Mouse (Mus musculus) liver (tissue): ENCODE data around the gene Ltbp2.

Source experiments
- DNase-seq: peaks from one replicate; pipeline ENCODE4 v3.0.0-alpha.2; 2020; ENCODE audit warnings: mixed read lengths

Ltbp2 gene

DNA sequence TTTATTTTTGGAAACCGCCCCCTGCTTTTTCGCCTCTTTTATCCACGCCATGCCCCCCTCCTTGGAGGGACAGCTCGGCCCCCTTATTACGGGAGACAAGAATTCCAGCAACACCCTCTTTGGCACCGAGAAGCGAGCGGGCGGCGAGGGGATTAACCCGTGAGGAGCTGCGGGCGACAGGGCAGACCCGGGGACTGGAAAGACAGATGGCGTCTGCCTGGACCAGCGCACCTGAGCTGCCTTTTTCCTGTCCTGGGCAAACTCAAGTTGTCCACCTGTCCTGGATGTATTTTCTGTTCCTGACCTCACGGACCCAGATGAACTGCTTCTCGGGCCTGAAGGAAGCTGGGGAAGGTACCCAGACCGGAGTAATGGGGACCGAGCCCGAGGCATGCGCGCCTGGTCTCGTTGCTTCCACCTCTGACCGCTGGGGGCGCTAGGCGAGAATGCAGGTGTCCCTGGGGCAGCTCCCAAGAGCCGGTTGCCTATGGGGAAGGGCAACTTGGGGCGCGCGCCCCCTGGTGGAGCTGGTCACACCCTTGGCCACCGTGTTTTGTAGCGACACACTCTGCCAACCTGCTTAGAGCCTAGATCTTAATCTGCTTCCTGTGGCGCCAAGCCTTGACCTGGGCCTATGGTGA is at the start of gene Ltbp2:
Gene Ltbp2, minus strand, starts transcription at position 52 of the 641 bp plus-strand sequence.
- peak; percentile 92 for DNase-seq

DNA sequence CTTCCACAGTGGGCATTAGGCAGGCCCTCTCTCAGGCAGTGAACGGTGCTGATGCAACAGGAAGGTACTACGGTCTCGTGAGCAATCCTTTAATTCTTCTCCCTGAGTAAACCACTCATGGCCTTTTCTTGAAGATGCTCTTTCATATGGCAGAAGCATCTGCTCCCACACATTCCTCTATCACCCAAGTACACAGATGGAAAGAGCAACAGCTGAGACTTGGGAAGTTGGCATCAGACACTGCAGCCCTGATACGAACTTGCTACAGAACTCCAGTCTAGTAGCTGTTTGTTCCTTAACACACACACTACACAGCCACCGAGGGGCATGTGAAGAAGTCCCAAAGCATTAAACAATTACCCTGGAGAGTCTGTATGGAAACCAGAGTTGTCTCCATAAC is 48.0 kb upstream of the Ltbp2 start:
- DNase-seq: no peak

DNA sequence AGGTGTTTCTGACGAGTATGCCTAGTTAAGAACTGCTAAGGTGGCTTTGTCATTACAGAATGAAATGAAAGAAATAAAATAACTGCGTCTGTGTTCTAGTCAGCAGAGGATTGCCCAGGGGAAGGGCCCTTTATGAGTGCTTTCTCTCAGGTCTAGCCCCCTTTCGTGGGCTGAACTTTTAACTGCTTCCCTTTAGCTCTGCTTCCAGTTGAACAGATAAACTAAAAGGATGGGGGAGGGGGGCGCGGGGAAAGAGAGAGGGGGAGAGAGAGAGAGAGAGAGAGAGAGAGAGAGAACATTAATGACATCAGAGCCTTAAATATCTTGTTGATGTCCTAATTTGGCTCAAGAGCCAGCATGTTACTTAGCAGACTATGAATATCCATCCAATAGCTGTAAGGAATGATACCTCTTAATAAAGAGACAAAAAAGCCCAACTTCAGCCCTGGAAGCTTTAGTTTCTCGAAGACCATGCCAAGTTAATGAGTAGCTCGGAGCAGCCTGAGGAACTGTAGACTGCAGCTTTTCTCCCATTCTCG is 45.6 kb upstream of the Ltbp2 start:
- no peak for DNase-seq

- no peak for DNase-seq
These were observed 42.5 kb upstream of the Ltbp2 start for GRCm38 (mm10) chr12:84918809-84919208.

DNA sequence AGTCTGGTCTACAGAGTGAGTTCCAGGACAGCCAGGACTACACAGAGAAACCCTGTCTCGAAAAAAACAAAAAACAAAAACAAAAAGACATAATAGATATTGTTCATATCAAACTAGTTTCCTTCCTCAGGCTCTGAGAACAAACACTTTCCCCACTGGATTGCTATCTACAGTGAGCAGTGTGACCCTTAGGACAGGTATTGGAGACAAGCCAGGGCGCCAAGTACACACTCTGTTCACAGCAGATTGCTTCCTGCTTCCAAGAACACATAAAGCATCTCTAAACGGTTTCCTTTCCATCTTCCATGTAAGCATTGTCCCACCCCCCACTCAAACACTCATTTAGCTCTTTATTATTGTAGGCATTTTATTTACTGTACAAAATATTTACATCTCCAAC is 41.5 kb upstream of the Ltbp2 start:
- no peak for DNase-seq

DNA sequence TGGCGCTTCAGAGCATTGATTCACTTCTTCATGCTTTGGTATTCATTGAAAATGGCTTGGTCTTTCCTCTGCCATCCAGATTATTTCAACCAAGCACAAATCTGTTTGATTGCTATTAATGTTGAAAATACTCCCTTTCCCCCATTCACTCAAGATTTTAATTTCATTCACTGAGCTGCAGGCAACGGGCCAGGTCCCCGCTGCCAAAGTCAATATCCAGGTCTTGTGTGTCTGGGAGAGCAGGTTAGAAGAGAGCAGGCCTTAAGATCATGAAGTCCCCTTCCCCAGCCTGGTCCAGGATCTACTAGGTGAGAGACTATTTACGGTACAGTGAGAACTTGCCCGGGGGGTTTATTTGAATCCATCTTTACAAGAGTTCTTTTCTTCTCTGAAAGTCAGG is 38.6 kb upstream of the Ltbp2 start:
- no peak for DNase-seq

DNA sequence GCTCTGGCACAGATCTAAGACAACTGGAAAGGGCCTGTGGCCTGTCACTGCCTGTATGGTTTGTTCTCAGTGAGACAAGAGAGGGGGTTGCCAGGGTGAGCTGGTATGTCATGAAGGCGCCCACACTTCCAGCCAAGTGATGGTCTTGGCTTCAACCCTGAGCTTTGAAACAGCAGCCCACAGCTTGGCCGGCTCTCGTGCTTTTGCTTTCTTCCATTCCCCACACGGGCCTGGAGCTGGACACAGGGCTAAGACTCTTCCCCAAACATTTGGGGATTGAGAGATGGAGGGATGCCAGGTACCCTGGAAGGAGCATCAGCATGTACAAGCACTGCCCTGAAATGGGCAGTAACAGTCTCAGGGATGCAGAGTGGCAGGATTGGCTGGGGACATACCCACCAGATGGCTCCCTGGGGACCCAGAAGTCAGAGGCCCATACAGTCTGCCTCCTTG is 36.3 kb upstream of the Ltbp2 start:
- DNase-seq: no peak

DNA sequence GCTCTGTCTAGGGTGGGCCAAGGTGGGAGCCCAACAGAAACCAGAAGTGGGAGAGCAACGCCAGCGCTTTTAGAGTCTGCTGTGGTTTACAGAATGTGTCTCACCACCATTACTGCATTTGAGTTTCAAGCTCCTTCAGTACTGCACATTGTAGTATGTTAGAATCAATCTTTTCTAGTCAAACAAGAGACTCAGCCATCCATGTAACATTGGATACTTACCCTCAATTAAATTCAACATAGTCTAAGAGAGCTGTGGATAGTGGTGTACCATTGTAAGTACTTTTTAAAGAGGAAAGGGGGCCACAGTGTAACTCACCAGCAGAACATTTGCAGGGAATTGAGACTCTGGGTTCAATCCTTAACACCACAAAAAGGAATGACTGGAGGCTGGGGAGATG is 35.3 kb upstream of the Ltbp2 start:
- no peak for DNase-seq

- no peak for DNase-seq
These were observed 33.7 kb upstream of the Ltbp2 start for GRCm38 (mm10) chr12:84910066-84910465.

DNA sequence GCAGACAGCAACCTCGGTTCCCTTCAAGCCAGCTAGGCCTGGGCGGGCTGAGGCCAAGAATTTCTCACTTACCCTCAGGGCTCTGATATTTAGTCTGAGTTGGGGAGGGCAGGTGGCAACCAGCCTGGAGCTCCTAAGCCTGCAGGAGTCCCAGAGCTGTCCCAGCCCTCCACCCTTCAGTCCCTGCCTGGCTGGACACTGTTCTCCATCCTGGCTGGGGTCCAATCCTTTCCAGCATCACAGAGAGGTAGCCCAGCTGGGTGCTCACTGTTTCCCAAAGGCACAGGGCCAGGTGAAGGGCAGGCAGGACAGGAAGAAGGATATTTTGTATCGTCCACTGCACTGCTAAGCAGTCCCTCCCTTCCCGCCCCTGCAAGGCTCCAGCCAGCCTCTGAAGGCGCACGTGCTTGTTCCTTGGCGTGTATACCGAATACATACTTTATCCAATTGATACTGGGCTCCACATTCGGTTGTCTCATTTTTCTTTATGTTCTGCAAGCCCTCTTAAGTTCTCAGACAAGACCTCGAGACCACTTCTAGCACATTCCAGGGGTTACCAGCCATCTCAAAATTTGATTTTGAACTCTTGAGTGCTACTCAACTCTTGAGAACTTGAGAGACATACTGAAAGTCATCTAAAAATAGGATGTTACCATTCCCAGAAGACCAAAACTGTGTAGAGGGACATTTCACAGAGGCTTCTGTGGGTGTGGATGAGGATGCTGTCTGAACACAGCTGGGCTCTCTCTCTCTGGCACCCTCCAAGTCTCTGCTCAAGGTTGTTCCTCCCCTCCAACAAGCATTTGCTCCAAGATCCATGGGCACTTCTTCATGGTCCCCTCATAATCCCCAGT is 31.5 kb upstream of the Ltbp2 start:
- DNase-seq: no peak

DNA sequence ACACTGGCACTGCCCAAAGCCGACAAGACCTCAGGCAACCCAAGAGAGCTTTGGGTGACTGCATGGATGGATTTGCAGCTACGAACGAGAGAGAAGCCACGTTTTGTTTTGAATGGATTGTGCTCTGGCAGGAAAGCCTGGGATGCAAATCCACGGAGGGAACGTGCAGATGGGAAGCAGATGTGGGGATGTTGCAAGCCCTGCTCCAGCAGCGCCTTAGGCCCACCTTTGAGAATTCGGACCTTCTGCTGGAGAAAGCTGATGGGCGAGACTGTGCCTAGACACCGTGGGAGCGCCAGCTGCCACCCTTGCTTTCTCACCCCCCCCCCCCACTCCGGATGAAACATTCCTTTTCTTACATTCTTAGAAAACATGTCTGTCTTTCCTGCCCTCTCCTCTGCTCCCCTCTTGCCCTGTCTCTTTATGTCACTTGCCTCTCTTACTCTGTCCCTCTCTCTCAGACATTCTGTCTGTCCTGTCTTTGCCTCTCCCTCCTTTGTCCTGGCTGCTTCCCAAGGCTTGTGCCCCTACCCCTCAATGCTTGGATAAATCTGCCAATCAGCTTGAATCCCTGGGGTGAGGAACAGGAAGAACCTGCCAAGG is 30.8 kb upstream of the Ltbp2 start:
- no peak for DNase-seq

DNA sequence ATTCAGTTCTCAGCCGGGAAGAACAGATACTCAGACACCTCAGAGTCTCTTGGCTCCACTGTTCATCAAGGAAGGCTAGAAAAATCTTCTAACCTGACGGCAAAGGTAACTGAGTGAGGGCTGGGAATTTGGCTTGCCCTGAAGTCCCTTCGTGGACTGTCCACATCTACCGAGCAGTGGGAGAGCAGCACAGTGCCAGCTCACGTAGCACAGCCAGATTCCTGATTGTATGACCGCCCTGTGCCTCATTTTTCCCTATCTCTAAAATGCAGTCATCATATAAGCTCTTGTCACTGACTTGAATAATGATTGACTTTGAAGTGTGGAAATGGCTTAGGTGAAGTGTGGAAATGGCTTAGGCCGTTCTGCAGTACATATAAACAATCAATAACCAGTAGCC is 28.1 kb upstream of the Ltbp2 start:
- DNase-seq: no peak

- no peak for DNase-seq
These were observed 24.0 kb upstream of the Ltbp2 start for GRCm38 (mm10) chr12:84900317-84900716.

GRCm38 (mm10) chr12:84897322-84897721 is 21.0 kb upstream of the Ltbp2 start:
- DNase-seq: no peak

DNA sequence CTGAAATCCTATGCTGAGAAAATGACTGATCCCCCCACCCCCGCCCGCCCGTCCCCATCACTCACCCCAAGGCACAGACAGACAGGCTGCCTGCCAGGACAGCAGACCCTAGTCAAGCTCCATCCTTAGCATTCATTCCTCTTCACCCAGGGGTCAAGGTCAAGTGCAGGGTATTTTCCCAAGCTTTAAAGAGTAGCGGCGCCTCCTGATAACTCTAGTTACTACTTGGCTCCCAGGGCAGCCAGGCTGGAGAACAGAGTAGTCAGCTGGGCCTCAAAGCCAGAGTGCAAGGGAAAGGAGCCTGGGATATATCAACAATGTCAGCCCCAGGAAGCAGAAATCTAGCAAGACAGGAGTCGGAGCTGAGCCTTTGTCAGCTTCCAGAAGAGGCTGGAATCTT is 19.9 kb upstream of the Ltbp2 start:
- no peak for DNase-seq

DNA sequence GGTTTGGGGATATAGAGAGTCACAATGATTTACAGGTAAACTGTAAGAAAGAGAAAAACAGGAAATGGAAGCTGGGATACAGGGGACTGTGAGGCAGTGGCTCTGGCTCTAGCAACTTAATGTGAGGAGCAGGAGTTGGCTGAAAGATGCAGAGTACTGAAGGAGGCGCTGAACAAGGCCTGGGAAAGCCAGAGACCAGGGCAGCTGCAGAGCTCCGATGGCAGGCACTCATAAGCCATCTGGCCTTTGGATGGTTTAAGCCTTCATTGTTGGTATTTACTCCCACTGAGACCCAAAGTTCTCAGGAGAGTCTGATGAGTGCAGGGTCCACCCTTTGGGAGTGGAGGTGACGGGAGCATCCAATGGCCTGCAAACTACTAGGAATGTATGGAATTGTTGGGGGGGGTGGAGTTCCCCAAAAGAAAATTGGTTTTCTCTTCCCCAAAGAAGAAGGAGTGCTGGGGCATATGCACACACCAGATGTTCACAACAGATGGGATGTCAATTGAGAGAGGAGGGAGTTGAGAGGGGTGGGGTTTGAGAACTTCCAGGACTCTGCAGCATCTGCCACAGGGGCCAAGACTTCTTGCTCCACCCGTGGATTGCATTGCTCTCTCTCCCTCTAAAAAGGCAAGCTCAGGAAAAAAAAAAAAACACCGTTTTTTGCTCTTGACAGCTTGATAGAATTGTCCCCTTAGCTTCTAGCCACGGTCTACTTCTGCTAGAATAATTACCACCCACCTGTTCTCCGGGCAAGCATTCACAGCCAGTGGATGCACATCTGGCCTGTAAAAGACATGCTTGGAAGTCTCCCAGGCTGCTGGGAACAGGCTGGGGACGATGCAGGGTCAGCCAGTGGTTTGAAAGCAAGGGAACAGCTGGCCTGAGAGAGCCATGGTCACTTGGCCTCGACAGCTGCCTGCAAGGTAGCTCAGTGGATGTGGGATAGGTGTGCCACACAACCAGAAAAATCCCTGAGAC is 17.6 kb upstream of the Ltbp2 start:
- no peak for DNase-seq

- DNase-seq: no peak
These were observed 14.0 kb upstream of the Ltbp2 start for GRCm38 (mm10) chr12:84890289-84890688.

- no peak for DNase-seq
These were observed 9.0 kb upstream of the Ltbp2 start for GRCm38 (mm10) chr12:84885107-84885876.

DNA sequence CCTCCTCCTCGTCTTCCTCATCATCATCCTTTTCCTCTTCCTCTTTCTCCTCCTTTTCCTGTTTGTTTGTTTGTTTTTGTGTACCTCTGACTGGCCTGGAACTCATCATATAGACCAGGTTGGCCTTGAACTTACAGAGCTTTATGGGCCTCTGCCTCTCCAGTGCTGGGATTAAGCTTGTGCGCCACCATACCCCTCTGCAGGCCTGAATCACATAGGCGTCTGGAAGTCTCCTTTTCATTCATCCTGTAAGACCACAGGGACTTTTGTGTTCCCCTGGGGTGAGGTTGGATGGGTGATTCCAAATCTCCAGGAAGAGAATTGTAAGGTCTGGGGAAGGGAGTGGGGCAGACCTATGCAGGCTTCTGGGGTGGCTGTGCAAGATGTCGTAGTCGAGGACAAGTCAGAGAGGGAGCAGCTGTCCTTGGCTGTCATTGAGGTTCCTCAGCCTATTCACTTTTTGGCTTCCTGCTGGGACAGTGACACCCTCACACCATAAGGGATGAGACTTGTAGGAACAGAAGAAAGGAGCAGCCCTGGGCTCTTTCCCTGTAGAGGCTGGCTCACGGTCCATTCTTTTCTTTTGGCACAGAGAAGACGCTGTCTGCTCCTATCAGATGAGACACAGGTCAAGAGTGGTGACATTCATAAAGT is 8.2 kb upstream of the Ltbp2 start:
- DNase-seq: no peak

GRCm38 (mm10) chr12:84882796-84883195 is 6.5 kb upstream of the Ltbp2 start:
- no peak for DNase-seq

DNA sequence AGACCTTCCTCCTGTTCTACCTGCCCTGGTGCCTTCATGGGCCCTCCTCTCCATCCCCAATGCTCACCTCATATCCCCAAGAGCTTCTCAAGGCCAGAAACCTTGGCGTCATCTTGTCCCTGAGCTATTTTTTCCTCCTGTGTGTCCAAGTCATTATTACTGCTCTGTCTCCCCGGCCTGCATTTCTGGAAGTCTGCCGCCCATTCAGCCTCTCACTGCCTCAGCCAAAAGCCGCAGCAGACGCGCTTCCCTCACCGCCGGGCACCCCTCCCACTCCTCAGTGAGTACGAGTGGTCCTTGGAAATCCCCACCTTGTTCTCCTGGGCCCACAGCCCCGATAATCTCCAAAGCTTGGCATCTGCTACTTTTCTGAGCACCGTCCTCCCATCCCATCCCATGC is 3.8 kb upstream of the Ltbp2 start:
- DNase-seq: no peak
